Mouse (Mus musculus): ENCODE measurements around the gene Mfap4. TPM values are rescaled to one million over a fixed set of nuclear protein-coding genes. Genes with fewer than 3 reads are reported as not detected.

The Mfap4 gene
- polyA plus RNA-seq, 1 experiment from 2014 or later = 4.9 TPM

GRCm38 (mm10) chr11:61468534-61468933, 16.7 kb upstream of the Mfap4 start:
- 60% methylated on average over 4 of the region's 4 CpGs for WGBS (ENCODE audit: insufficient replicate concordance)
- H3K4me1 ChIP-seq (ENCODE audit: insufficient read depth) = 0 out of 2 replicates have a peak, but pooled peaks cover 3% of the 10 kb centered on the region
- ATAC-seq (no peak), DNase-seq (no peak)
- 0 out of 2 replicates have a peak overlapping the region, but pooled peaks have one; percentile 31 for H3K27ac ChIP-seq (ENCODE audit: low read depth)
- H3K4me2 ChIP-seq (ENCODE audit: low read depth, low read length) = 0 out of 2 replicates have a peak overlapping the region, but pooled peaks have one; percentile 8
- H3K9ac ChIP-seq (replicated peaks) = no peak overlapping the region
- TF ChIP-seq CTCF (IDR thresholded peaks at IDR 0.05; ENCODE audit: low read depth) = no peak
- TF ChIP-seq EP300 (IDR thresholded peaks at IDR 0.05; ENCODE audit: low read depth) = no peak
- H3K27me3 ChIP-seq (ENCODE audit: insufficient read depth, low read length) = no peaks in the 10 kb centered on the region
- H3K9me3 ChIP-seq (ENCODE audit: low read length) = no peaks in the 10 kb centered on the region
- H3K36me3 ChIP-seq (replicated peaks; ENCODE audit: insufficient read depth, low read length) = no peaks in the 10 kb centered on the region
- no peak overlapping the region for H3K4me3 ChIP-seq (ENCODE audit: low read depth, low read length)

GRCm38 (mm10) chr11:61469317-61469917, 15.8 kb upstream of the Mfap4 start:
- Histone ChIP-seq H3K9me3 (ENCODE audit: low read length) (no peaks in the 10 kb centered on the region), H3K4me2 (ENCODE audit: low read depth, low read length) (no peak overlapping the region), H3K27ac (ENCODE audit: low read depth) (0 out of 2 replicates have a peak overlapping the region, but pooled peaks have one; percentile 31), H3K9ac (replicated peaks) (no peak overlapping the region), H3K4me3 (ENCODE audit: low read depth, low read length) (no peak overlapping the region), H3K36me3 (replicated peaks; ENCODE audit: insufficient read depth, low read length) (no peaks in the 10 kb centered on the region), H3K27me3 (ENCODE audit: insufficient read depth, low read length) (no peaks in the 10 kb centered on the region), H3K4me1 (ENCODE audit: insufficient read depth) (0 out of 2 replicates have a peak, but pooled peaks cover 3% of the 10 kb centered on the region)
- TF ChIP-seq EP300 (IDR thresholded peaks at IDR 0.05; ENCODE audit: low read depth) (peak; percentile 69), CTCF (IDR thresholded peaks at IDR 0.05; ENCODE audit: low read depth) (no peak)
- DNase-seq (peak; percentile 45), ATAC-seq (peak; percentile 87)
- 32% methylated on average over 7 of the region's 7 CpGs for WGBS (ENCODE audit: insufficient replicate concordance)

GRCm38 (mm10) chr11:61470880-61471279, 14.4 kb upstream of the Mfap4 start:
- no peak overlapping the region for H3K4me2 ChIP-seq (ENCODE audit: low read depth, low read length)
- H3K9ac ChIP-seq (replicated peaks) = no peak overlapping the region
- H3K4me1 ChIP-seq (ENCODE audit: insufficient read depth) = 0 out of 2 replicates have a peak, but pooled peaks cover 3% of the 10 kb centered on the region
- ATAC-seq (no peak), DNase-seq (no peak)
- TF ChIP-seq CTCF (IDR thresholded peaks at IDR 0.05; ENCODE audit: low read depth) (no peak), EP300 (IDR thresholded peaks at IDR 0.05; ENCODE audit: low read depth) (no peak)
- no peak overlapping the region for H3K27ac ChIP-seq (ENCODE audit: low read depth)
- no peak overlapping the region for H3K4me3 ChIP-seq (ENCODE audit: low read depth, low read length)
- no peaks in the 10 kb centered on the region for H3K27me3 ChIP-seq (ENCODE audit: insufficient read depth, low read length)
- H3K9me3 ChIP-seq (ENCODE audit: low read length) = no peaks in the 10 kb centered on the region
- H3K36me3 ChIP-seq (replicated peaks; ENCODE audit: insufficient read depth, low read length) = no peaks in the 10 kb centered on the region

- Histone ChIP-seq H3K27me3 (ENCODE audit: insufficient read depth, low read length) (no peaks in the 10 kb centered on the region), H3K36me3 (replicated peaks; ENCODE audit: insufficient read depth, low read length) (no peaks in the 10 kb centered on the region), H3K9me3 (ENCODE audit: low read length) (no peaks in the 10 kb centered on the region), H3K4me3 (ENCODE audit: low read depth, low read length) (no peak overlapping the region), H3K27ac (ENCODE audit: low read depth) (0 out of 2 replicates have a peak overlapping the region, but pooled peaks have one; percentile 7), H3K9ac (replicated peaks) (no peak overlapping the region), H3K4me2 (ENCODE audit: low read depth, low read length) (no peak overlapping the region), H3K4me1 (ENCODE audit: insufficient read depth) (0 out of 2 replicates have a peak, but pooled peaks cover under 1% of the 10 kb centered on the region)
- 46% methylated on average over 4 of the region's 4 CpGs for WGBS (ENCODE audit: insufficient replicate concordance)
- TF ChIP-seq CTCF (IDR thresholded peaks at IDR 0.05; ENCODE audit: low read depth) (no peak), EP300 (IDR thresholded peaks at IDR 0.05; ENCODE audit: low read depth) (no peak)
- DNase-seq (no peak), ATAC-seq (no peak)
These were observed 11.6 kb upstream of the Mfap4 start for GRCm38 (mm10) chr11:61473630-61474029.

GRCm38 (mm10) chr11:61476786-61477382, 8.3 kb upstream of the Mfap4 start:
- ATAC-seq = no peak
- H3K27me3 ChIP-seq (ENCODE audit: insufficient read depth, low read length) = no peaks in the 10 kb centered on the region
- H3K4me2 ChIP-seq (ENCODE audit: low read depth, low read length) = no peak overlapping the region
- H3K4me3 ChIP-seq (ENCODE audit: low read depth, low read length) = no peak overlapping the region
- no peaks in the 10 kb centered on the region for H3K9me3 ChIP-seq (ENCODE audit: low read length)
- TF ChIP-seq EP300 (IDR thresholded peaks at IDR 0.05; ENCODE audit: low read depth) (no peak), CTCF (IDR thresholded peaks at IDR 0.05; ENCODE audit: low read depth) (no peak)
- H3K9ac ChIP-seq (replicated peaks) = no peak overlapping the region
- no peaks in the 10 kb centered on the region for H3K4me1 ChIP-seq (ENCODE audit: insufficient read depth)
- WGBS (ENCODE audit: insufficient replicate concordance) = 48% methylated on average over 12 of the region's 12 CpGs
- DNase-seq = no peak
- no peak overlapping the region for H3K27ac ChIP-seq (ENCODE audit: low read depth)
- no peaks in the 10 kb centered on the region for H3K36me3 ChIP-seq (replicated peaks; ENCODE audit: insufficient read depth, low read length)

GRCm38 (mm10) chr11:61477566-61478508, 7.4 kb upstream of the Mfap4 start:
- DNase-seq (no peak), ATAC-seq (no peak)
- no peak for TF ChIP-seq CTCF (IDR thresholded peaks at IDR 0.05; ENCODE audit: low read depth)
- no peak for TF ChIP-seq EP300 (IDR thresholded peaks at IDR 0.05; ENCODE audit: low read depth)
- H3K4me3 ChIP-seq (ENCODE audit: low read depth, low read length) = no peak overlapping the region
- no peaks in the 10 kb centered on the region for H3K27me3 ChIP-seq (ENCODE audit: insufficient read depth, low read length)
- no peak overlapping the region for H3K27ac ChIP-seq (ENCODE audit: low read depth)
- H3K9me3 ChIP-seq (ENCODE audit: low read length) = no peaks in the 10 kb centered on the region
- H3K36me3 ChIP-seq (replicated peaks; ENCODE audit: insufficient read depth, low read length) = no peaks in the 10 kb centered on the region
- H3K9ac ChIP-seq (replicated peaks) = no peak overlapping the region
- no peaks in the 10 kb centered on the region for H3K4me1 ChIP-seq (ENCODE audit: insufficient read depth)
- no peak overlapping the region for H3K4me2 ChIP-seq (ENCODE audit: low read depth, low read length)
- 78% methylated on average over 17 of the region's 17 CpGs for WGBS (ENCODE audit: insufficient replicate concordance)
